9 mouse cellular contexts compared by ENCODE assay signal in the genomic region with DNA sequence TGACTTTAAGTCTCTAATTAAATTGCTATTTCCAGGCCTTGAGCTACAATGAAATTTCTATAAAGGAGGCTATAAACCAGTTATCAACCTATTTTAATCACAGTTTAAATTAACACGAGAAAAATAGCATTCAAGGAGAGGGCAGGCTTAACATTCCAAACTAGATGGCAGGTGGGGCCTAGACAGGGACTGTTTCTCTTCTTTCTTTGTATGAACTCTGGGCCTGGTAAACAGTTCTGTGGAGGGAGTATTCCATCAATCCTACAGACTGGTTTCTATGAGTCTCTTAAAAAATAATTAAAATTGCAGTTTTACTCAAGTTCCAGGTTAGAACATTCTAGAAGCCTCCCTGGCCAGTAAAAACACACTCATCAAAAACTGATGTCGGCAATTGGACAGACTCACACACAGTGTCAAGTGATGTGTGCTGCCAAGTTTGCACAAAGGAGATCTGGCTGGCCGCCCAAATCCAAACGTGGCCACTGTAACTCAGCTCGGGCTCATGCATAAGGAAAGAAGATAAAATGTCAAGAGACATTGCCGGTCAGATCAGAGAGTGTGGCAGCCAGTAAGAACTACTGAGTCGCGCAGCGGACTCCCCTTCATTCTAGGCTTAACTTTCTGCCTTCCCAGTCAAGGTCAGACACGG.
A peak's percentile ranks its signal among the peaks of the same experiment; 100 is the strongest.
DNase-seq lines count a peak whose midpoint lies in the region; ATAC-seq lines count a peak whose summit lies in the region.
"Had no signal": no experiment of that assay in that cellular context is flagged by ENCODE, and none has a peak within 500 bp of the region (broad histone marks: within the 10 kb centered on the region; RNA-seq: fewer than 3 reads in every experiment).

No protein-coding gene starts in this region.

- H3K4me1 ChIP-seq in forebrain, embryonic 15.5 days: peaks cover 6% of the 10 kb centered on the region
- H3K4me1 ChIP-seq in forebrain, embryonic 11.5 days (replicated peaks; ENCODE audit: control insufficient read depth, insufficient read depth, low read length): no peaks in the 10 kb centered on the region
- H3K4me1 ChIP-seq in heart, embryonic 16.5 days (ENCODE audit: control insufficient read depth, insufficient read depth, low read length): peaks cover 12% of the 10 kb centered on the region
- H3K4me1 ChIP-seq in intestine, embryonic 15.5 days (replicated peaks): no peaks in the 10 kb centered on the region

- H3K9me3 ChIP-seq in forebrain, embryonic 15.5 days: no peaks in the 10 kb centered on the region
- H3K9me3 ChIP-seq in forebrain, embryonic 11.5 days (ENCODE audit: control insufficient read depth, low read length): no peaks in the 10 kb centered on the region
- H3K9me3 ChIP-seq in heart, embryonic 16.5 days (replicated peaks; ENCODE audit: control insufficient read depth, low read length): no peaks in the 10 kb centered on the region
- no peaks in the 10 kb centered on the region for H3K9me3 ChIP-seq in intestine, embryonic 15.5 days
- H3K9me3 ChIP-seq: neural tube, embryonic 13.5 days had no signal

- DNase-seq in forebrain, embryonic 11.5 days (ENCODE audit: low spot score): no peak
- DNase-seq in right cerebral cortex, adult 2 months (ENCODE audit: low spot score in 2 of 2): peak; percentile 14
- no peak for DNase-seq in right cerebral cortex, postnatal 25 days
- peak; percentile 49 for DNase-seq in lung, postnatal 14 days
- no peak for DNase-seq in yolk sac, embryonic 10.5 days (ENCODE audit: low spot score)

- no peak overlapping the region for H3K4me3 ChIP-seq in forebrain, embryonic 15.5 days
- H3K4me3 ChIP-seq in forebrain, embryonic 11.5 days (ENCODE audit: low read depth, low read length): no peak overlapping the region
- no peak overlapping the region for H3K4me3 ChIP-seq in heart, embryonic 16.5 days (ENCODE audit: low read length)
- no peak overlapping the region for H3K4me3 ChIP-seq in intestine, embryonic 15.5 days (replicated peaks)
- H3K4me3 ChIP-seq: neural tube, embryonic 13.5 days had no signal

- no peak overlapping the region for H3K27ac ChIP-seq in forebrain, embryonic 15.5 days (replicated peaks)
- H3K27ac ChIP-seq in forebrain, embryonic 11.5 days (ENCODE audit: low read depth, low read length): no peak overlapping the region
- H3K27ac ChIP-seq in heart, embryonic 16.5 days (ENCODE audit: low read length): peak overlapping the region; percentile 78
- H3K27ac ChIP-seq in intestine, embryonic 15.5 days: no peak overlapping the region
- H3K27ac ChIP-seq: neural tube, embryonic 13.5 days had no signal

- no peak overlapping the region for H3K4me2 ChIP-seq in forebrain, embryonic 15.5 days (replicated peaks)
- no peak overlapping the region for H3K4me2 ChIP-seq in forebrain, embryonic 11.5 days (ENCODE audit: low read depth, low read length, severe bottlenecking)
- H3K4me2 ChIP-seq in heart, embryonic 16.5 days (ENCODE audit: low read depth, low read length): peak overlapping the region; percentile 11
- no peak overlapping the region for H3K4me2 ChIP-seq in intestine, embryonic 15.5 days (replicated peaks)
- H3K4me2 ChIP-seq: neural tube, embryonic 13.5 days had no signal

- H3K9ac ChIP-seq in forebrain, embryonic 15.5 days (replicated peaks): no peak overlapping the region
- no peak overlapping the region for H3K9ac ChIP-seq in forebrain, embryonic 11.5 days (ENCODE audit: low read length)
- H3K9ac ChIP-seq in heart, embryonic 16.5 days (ENCODE audit: low read length): no peak overlapping the region
- no peak overlapping the region for H3K9ac ChIP-seq in intestine, embryonic 15.5 days
- H3K9ac ChIP-seq: neural tube, embryonic 13.5 days had no signal

- WGBS in forebrain, embryonic 15.5 days: 34% methylated on average over 10 of the region's 10 CpGs
- WGBS in forebrain, embryonic 11.5 days: 83% methylated on average over 10 of the region's 10 CpGs
- WGBS in heart, embryonic 16.5 days: 21% methylated on average over 10 of the region's 10 CpGs
- 59% methylated on average over 10 of the region's 10 CpGs for WGBS in intestine, embryonic 15.5 days

- no peaks in the 10 kb centered on the region for H3K36me3 ChIP-seq in forebrain, embryonic 15.5 days
- no peaks in the 10 kb centered on the region for H3K36me3 ChIP-seq in forebrain, embryonic 11.5 days (ENCODE audit: control insufficient read depth, insufficient read depth, low read length)
- H3K36me3 ChIP-seq in heart, embryonic 16.5 days (ENCODE audit: control insufficient read depth, insufficient read depth): no peaks in the 10 kb centered on the region
- H3K36me3 ChIP-seq in intestine, embryonic 15.5 days: no peaks in the 10 kb centered on the region
- H3K36me3 ChIP-seq: neural tube, embryonic 13.5 days had no signal

- H3K27me3 ChIP-seq in forebrain, embryonic 15.5 days: no peaks in the 10 kb centered on the region
- no peaks in the 10 kb centered on the region for H3K27me3 ChIP-seq in forebrain, embryonic 11.5 days (ENCODE audit: control insufficient read depth, insufficient read depth, low read length)
- H3K27me3 ChIP-seq in heart, embryonic 16.5 days (ENCODE audit: control insufficient read depth, insufficient read depth, low read length): no peaks in the 10 kb centered on the region
- H3K27me3 ChIP-seq in intestine, embryonic 15.5 days (replicated peaks): no peaks in the 10 kb centered on the region
- H3K27me3 ChIP-seq: neural tube, embryonic 13.5 days had no signal

- ATAC-seq in forebrain, embryonic 15.5 days (replicated peaks): peak; percentile 85
- no peak for ATAC-seq in forebrain, embryonic 11.5 days (replicated peaks; ENCODE audit: low FRiP score)
- peak; percentile 95 for ATAC-seq in heart, embryonic 16.5 days (replicated peaks; ENCODE audit: extremely low read depth, insufficient read depth, low FRiP score)
- ATAC-seq in intestine, embryonic 15.5 days: no peak; the same call in 1 of the 2 replicates

Comparison
In these comparisons a context has a peak if more than half of its experiments do, and no peak if none do; other contexts are left out.
1. ATAC-seq: peak in forebrain, embryonic 15.5 days (single experiment) and heart, embryonic 16.5 days (single experiment); none in forebrain, embryonic 11.5 days (single experiment) and intestine, embryonic 15.5 days (single experiment).
2. DNase-seq: peak in right cerebral cortex, adult 2 months (2 of 2) and lung, postnatal 14 days (single experiment); none in forebrain, embryonic 11.5 days (single experiment), right cerebral cortex, postnatal 25 days (single experiment) and yolk sac, embryonic 10.5 days (single experiment).